Mouse (Mus musculus) CD8-positive naive resting alpha-beta T cell, adult 2 months (primary cell): ENCODE results near the gene Tfg.

ENCODE experiments used
- DNase-seq, 2 experiments: peaks; one replicate each; pipeline ENCODE4 v3.0.0; 2022; ENCODE audit warnings: low read depth in 2 of 2, low spot score in 2 of 2

Tfg gene

GRCm38 (mm10) chr16:56717224-56718200, at the start of gene Tfg:
Gene Tfg (minus strand): TSS chr16:56717450.
- peak; percentile 95 for DNase-seq

- DNase-seq, result no peak
Observed at GRCm38 (mm10) chr16:56729060-56729459, 11.8 kb upstream of the Tfg start.

DNA sequence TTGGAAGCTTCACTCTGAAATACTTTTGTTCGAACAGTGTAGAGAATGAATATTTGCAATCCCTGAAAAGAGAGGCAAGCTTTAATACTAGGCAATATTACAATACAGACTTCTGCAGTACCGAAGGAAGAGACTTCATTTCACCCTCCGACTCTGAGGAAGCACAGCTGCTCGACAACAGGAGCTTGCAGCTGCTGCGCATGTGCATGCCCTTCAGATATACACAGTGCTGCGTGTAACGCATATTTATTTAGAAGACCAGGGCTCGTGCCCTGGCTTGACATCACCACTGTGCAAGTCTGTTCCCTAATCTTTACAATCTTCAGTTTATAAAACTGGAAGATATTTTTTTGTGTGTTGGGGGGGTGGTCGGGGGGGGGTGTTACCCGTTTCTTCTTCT, 7.7 kb upstream of the Tfg start:
- DNase-seq, result no peak

DNA sequence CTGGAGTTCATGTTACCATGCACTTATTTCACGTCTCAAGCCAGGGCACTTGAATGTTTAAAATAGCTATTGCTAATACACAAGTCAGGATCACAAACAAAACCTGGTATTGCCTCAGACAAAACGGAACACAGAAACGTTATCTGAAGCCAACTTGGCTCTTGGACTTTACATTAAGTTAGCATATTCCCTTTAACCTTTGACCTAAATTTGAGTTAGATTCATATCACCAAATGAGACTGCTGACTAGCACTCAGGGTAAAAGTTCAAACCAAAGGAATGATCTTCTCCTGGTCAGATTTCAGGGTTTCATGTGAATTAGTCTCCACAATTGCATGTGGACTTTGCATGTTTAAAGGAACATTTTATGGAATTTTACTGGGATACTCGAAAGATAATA, 5.1 kb upstream of the Tfg start:
- DNase-seq, result no peak

GRCm38 (mm10) chr16:56719031-56719430, 1.8 kb upstream of the Tfg start:
- DNase-seq, result no peak

DNA sequence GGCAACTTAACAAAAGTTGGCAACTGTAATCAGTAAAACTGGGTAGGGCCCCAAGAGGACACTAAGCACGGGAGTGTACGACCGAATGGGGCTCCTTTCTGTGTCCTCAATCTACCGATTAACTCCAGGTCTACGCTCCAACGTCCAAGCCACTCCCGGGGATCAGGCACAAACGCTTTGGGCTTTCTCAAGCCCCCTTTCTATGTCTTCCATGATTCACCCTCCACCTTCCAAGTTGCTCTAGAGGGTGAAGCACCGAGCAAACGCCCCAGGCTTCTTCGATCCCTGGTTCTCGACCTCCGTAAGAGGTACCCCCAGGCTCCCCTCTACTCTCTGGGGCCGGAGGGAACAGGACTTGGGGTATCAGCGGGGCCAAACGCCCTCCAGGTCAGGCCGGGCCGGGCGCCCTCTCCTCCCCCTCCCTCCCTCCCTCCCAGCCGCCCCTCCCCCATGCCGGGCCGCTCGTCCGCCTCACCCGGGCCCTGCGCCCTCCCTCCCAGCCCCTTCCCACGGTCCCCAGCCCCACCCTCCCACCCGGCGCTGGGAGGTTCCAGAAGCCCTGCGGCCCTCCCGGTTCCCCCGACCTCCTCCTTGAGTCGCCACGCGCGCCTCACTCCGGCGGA, 582 bp downstream of the Tfg start:
- DNase-seq, result peak; percentile 5 to 22

DNA sequence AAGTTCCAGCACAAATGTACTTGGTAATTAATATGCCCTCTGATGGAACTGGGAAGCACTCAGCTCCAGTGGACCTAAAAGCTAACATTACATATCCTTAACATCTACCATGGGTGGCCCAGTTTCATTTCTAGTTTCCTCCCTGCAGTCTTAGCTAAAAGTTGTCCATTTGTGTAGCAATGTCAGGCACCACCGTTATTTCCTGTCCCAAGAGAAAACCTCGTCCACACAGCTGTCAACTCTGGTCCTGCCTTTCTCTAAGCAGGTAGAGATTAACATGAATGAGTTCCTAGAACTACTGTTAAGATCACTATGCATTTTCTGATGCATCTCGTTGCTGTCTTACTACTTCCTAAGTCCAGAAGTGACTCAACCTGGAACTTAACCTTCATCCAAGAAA, 1.6 kb downstream of the Tfg start:
- DNase-seq, result no peak

DNA sequence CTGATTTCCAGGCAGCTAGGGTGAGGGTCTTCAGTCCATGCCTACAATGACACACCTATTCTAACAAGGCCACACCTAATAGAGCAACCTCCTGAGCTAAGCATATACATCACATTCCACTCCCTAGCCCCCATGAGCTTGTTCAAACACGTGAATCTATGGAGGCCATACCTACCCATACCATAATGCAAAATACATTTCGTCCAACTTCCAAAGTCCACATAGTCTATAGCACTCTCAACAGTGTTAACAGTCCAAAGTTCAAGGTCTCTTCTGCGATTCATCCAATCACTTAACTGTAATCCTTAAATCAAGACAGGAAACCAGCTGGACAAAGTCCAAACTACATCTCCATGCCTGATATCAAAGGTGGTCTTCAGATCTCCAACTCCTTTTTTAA, 7.2 kb downstream of the Tfg start:
- no peak for DNase-seq

- no peak for DNase-seq
Observed at GRCm38 (mm10) chr16:56705731-56706130, 11.5 kb downstream of the Tfg start.

DNA sequence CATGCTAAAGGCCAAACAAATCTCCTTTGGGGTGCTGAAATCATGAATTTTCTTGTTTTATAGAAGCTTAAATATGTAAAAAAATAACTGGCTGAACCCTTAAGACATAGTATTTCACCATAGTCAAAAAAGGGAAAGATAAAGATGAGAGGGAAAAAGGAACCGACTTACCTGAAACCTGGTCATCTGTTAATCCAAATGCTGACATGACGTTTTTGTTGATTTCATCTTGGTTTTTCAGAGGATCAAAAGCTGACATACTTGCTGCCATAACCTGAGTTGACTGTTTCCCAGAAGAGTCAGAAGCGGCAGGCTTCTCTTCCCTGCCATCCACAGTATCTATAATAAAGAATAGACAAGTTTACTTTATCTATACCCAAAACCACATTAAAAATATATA, 16.4 kb downstream of the Tfg start:
- no peak for DNase-seq

- DNase-seq, result no peak
Observed at GRCm38 (mm10) chr16:56696448-56696847, 20.8 kb downstream of the Tfg start.

GRCm38 (mm10) chr16:56690715-56691114, 26.5 kb downstream of the Tfg start:
- no peak for DNase-seq

DNA sequence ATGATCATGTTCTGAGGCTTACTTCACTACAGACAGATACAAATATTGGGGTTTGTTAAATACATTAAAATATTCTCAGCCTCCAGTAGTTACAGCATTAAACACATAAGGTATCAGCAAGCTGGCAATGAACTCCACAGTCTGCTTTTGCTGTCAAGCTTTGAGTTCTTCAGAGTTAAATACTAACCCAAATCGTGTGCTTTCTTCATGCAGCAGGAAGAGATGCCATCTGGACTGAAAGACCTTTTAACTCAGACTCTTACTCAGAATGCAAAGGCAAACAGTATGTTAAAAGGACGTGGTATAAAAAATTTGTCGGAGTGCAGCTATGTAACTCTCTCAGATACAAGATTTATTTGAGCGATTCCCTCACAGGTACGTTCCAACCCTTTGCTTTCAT, 30.5 kb downstream of the Tfg start:
- DNase-seq, result no peak

DNA sequence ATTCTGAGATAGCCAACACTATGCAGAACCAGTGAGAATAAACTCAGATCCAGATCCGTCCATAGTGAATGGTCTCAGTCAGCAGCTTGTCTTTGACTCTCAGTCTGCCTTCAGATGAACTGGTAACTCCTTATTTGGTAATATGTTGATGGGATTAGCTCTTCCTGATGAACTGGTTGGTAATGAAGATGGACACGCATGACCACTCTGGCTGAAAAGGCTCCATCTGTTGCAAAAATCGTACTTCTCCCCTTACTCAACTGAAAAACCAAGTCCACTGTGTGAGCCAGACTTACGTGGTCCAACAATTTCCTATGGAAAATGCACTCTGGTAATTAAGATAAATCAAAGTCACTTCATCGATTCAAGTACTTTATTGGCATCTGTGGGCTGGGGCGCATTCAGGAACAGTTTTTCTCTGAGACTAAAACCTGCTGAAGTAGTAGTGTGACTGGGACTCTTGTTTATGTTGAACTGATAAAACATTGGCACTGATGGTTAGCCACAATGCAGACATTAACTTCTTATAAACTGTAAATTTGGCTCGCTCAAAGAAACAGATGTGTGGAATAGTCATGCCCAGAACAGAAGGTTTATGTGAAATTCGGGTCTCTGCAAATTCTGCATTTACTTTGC, 36.1 kb downstream of the Tfg start:
- DNase-seq, result no peak

DNA sequence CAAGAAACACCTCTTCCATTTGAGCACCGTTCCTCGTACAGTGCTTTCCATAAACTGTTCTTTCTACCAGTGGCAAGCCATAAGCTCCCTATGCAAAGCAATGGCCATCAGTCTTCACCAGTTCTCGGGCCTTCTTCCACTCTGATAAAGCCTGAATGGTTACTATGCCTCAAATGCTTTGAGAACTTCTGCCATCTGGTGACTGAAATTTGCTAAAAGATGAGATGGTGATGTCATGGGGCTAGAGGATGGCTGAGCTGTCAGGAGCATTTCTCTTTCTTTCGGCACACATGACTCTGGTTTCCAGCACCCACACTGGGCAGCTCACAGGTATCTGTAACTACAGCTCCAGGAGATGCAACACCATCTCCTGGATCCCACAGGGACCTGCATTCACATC, 40.1 kb downstream of the Tfg start:
- DNase-seq, result no peak

GRCm38 (mm10) chr16:56673420-56673819, 43.8 kb downstream of the Tfg start:
- DNase-seq, result no peak

- DNase-seq, result no peak
Observed at GRCm38 (mm10) chr16:56670941-56671340, 46.3 kb downstream of the Tfg start.

- DNase-seq, result no peak
Observed at GRCm38 (mm10) chr16:56669520-56669919, 47.7 kb downstream of the Tfg start.

DNA sequence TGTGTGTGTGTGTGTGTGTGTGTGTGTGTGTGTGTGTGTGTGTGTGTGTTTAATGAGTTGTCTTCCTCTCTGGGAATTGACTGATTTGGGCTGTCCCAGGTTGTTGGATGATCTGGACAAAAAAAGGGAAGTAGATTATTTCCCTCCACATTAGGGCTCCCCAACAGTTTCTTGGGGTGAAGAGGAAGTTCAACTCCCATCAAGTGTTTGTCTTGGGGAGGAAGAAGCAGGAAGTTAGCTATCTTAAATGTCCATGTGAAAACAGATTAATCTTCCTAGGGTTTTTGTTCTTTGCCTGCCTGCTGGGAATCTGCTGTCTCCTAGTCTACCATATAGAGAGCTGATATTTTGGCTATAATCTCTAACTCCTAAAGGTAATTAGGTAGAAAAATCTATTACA, 58.4 kb downstream of the Tfg start:
- no peak for DNase-seq

GRCm38 (mm10) chr16:56655193-56655910, 61.9 kb downstream of the Tfg start:
- no peak for DNase-seq

- no peak for DNase-seq
Observed at GRCm38 (mm10) chr16:56646382-56647172, 70.7 kb downstream of the Tfg start.
